Mouse (Mus musculus) CD8-positive naive resting alpha-beta T cell, adult 57 days (primary cell): ENCODE results near the gene Polr2f. TPM values are rescaled to one million over a fixed set of nuclear protein-coding genes. Genes with fewer than 3 reads are reported as not detected.

Source experiments
- total RNA-seq: library from RNA; stranded (reverse); gene quantifications from one replicate; pipeline ENCODE4 v1.2.4, GENCODE M21; 2023

Polr2f gene
- total RNA-seq, result 40.5 TPM

DNA sequence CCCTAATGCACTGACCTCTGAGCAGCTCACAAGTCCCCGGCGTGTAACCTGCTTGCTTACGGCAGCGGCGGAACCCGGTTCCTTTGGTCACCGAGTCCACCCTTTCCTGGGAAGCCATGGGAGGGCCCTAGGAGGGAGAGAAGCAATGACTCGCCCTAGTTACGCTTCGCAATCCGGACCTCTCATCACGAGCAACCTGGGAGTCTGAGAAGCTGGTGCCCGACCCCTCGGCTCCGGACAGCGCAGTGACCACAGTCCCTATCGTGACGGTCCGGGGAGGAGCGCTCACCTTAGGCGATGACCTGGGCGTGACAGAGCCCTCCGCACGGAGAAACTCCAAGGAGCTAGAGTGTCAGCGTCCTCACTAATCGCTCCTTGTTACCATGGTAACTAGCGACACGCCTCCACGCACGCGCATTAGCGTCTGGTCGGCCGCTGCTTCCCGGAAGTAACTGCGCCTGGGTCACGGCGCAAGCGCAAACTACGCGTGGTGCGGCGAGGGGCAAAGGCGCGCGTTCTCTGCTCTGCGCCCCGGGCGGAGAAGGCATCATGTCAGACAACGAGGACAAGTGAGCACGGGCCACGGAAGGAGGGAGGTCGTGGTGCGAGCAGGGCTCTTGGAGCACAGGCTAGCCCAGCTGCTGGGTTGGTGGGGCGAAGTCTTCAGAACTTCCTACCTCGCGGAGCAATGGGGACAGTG lies at the start of gene Polr2f, which contains the start of gene 1700088E04Rik:
TSS of gene Polr2f (plus strand) at position 144 of the 700 bp plus-strand sequence.
TSS of gene 1700088E04Rik (minus strand) at position 388 of the 700 bp plus-strand sequence.

DNA sequence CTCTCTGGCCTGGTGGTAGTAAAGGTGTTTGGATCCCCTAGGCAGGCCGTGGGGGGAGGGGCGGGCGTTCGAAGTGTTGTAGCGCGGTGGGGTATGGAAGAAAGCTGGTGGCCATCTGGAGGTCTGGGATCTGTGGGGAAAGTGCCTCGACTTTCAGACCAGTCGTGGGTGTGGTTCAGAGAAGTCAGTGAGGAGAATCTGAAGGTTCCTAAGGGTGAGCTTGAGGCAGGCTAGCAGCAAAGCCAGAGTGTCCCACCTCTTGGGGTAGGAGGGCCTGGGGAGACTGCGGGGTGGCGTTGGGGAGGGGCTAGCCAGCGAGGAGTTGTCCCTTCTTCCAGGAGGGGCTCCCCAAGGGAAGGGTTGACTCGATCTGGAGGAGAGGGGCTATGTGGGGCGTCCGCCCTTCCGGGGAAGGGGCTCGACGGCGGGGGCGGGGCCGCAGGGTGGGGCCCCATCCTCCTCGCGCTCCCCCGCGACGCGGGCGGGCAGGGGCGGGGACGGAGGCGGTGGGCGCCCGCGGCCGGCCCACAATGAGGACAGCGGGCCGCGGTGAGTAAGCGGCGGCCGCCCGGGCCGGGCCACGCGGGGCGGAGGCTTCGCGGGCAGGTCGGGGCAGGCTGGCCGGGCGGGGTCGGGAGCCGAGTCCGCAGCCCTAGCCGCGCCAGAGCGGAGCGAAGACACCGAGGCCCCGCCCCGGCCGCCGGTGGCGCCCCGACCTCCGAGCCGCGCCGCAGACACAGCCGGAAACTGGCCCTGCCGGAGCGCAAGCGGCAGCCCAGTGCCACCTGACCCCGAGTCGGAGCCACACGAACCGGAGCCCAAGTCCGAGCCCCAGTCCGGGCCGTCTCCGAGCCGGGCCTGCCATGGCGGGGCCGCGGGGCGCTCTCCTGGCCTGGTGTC lies 32.1 kb upstream of the Polr2f start, which contains the start of gene Micall1:
TSS of gene Micall1 (plus strand) at position 478 of the 900 bp plus-strand sequence.

DNA sequence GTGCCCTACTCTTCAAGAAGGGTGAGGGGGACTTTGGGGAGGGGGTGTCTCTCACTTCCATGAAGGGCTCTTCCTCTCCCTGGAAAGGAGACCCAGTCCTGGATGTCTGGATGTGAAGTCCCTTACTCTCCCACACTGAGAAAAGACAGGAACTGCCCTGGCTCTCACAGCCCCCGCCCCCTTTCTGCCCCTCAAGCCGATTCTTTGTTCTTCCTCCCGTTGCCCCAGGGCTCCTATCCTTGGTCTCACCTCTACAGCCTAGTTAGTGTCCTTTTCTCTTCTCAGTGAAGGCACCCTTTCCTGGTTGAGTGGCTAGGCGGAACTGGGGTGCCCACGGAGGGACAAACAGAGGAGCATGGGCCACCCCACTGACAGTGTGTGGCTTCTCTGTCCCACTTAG lies 24.3 kb downstream of the Polr2f start, which contains the start of gene Sox10:
TSS of gene Sox10 (minus strand) at position 101 of the 400 bp plus-strand sequence.

Other genes with a start within 250 kb of the Polr2f start
- 0.92 TPM for gene Gm49510, start 241.3 kb upstream of the Polr2f start, total RNA-seq
- 215 TPM for gene Sh3bp1, start 241.2 kb upstream of the Polr2f start, total RNA-seq
- 18.3 TPM for gene Pdxp, start 227.1 kb upstream of the Polr2f start, total RNA-seq
- gene Lgals1, start 214.3 kb upstream of the Polr2f start, total RNA-seq, result 79.5 TPM
- 51.0 TPM for gene Nol12, start 206.1 kb upstream of the Polr2f start, total RNA-seq
- 28.5 TPM for gene Triobp, start 193.3 kb upstream of the Polr2f start, total RNA-seq
- gene H1f0, start 112.6 kb upstream of the Polr2f start, total RNA-seq, result 6.0 TPM
- gene Galr3, start 99.1 kb upstream of the Polr2f start, total RNA-seq, result not detected
- gene Ankrd54, start 78.1 kb upstream of the Polr2f start, total RNA-seq, result 33.9 TPM
- gene Eif3l, start 65.8 kb upstream of the Polr2f start, total RNA-seq, result 115 TPM
- 41.8 TPM for gene Micall1, start 32.1 kb upstream of the Polr2f start, total RNA-seq
- gene 1700088E04Rik, start 244 bp downstream of the Polr2f start, total RNA-seq, result not detected
- gene Sox10, start 24.2 kb downstream of the Polr2f start, total RNA-seq, result not detected
- 24.2 TPM for gene Pick1, start 88.2 kb downstream of the Polr2f start, total RNA-seq
- gene Gm49486, start 88.4 kb downstream of the Polr2f start, total RNA-seq, result 0.24 TPM
- not detected for gene Slc16a8, start 113.8 kb downstream of the Polr2f start, total RNA-seq
- gene Baiap2l2, start 144.5 kb downstream of the Polr2f start, total RNA-seq, result 0.24 TPM
- 12.1 TPM for gene Pla2g6, start 187.4 kb downstream of the Polr2f start, total RNA-seq
- 135 TPM for gene Maff, start 205.6 kb downstream of the Polr2f start, total RNA-seq